Mouse (Mus musculus) CH12.LX (cell line): ENCODE results near the gene Asb15.

Experiments
- BHLHE40 ChIP-seq: IDR thresholded peaks from 2 replicates; pipeline ENCODE4 v1.6.1; 2011; ENCODE audit warnings: mild to moderate bottlenecking, low read depth, low read length, improper control_type of control experiment
- CHD2 ChIP-seq: IDR thresholded peaks from 2 replicates; pipeline ENCODE4 v1.6.1; 2011; ENCODE audit warnings: low read length, improper control_type of control experiment
- CTCF ChIP-seq, 2 experiments: IDR thresholded peaks in 1 of 2; conservative IDR thresholded peaks in 1 of 2; 2 replicates each; pipeline ENCODE4 v1.5.1; 2011 to 2012; ENCODE audit warnings: low read depth in 2 of 2, low read length in 2 of 2, improper control_type of control experiment in 1 of 2, inconsistent platforms in 1 of 2, mild to moderate bottlenecking in 1 of 2, moderate library complexity in 1 of 2
- EP300 ChIP-seq: IDR thresholded peaks from 2 replicates; pipeline ENCODE4 v1.6.1; 2011; ENCODE audit warnings: low read length, improper control_type of control experiment
- KAT2A ChIP-seq: IDR thresholded peaks from 2 replicates; pipeline ENCODE4 v1.6.1; 2012; ENCODE audit warnings: low read length, improper control_type of control experiment, inconsistent platforms; ENCODE audit not compliant: insufficient replicate concordance
- MAX ChIP-seq: IDR thresholded peaks from 2 replicates; pipeline ENCODE4 v1.6.1; 2011; ENCODE audit warnings: low read length, improper control_type of control experiment
- MXI1 ChIP-seq: IDR thresholded peaks from 2 replicates; pipeline ENCODE4 v1.6.1; 2011; ENCODE audit warnings: mild to moderate bottlenecking, low read depth, low read length, improper control_type of control experiment
- PAX5 ChIP-seq: IDR thresholded peaks from 2 replicates; pipeline ENCODE4 v1.6.1; 2012; ENCODE audit warnings: low read length, inconsistent platforms, mixed read lengths
- POLR2A ChIP-seq: IDR thresholded peaks from 2 replicates; pipeline ENCODE4 v1.6.1; 2011; ENCODE audit warnings: low read depth, mild to moderate bottlenecking, improper control_type of control experiment, low read length
- SIN3A ChIP-seq: IDR thresholded peaks from 2 replicates; pipeline ENCODE4 v1.6.1; 2012; ENCODE audit warnings: low read length, improper control_type of control experiment, inconsistent platforms
- USF1 ChIP-seq: IDR thresholded peaks from 2 replicates; pipeline ENCODE4 v1.6.1; 2014; ENCODE audit warnings: low read depth, mild to moderate bottlenecking, inconsistent platforms, low read length, improper control_type of control experiment
- ZC3H11A ChIP-seq: IDR thresholded peaks from 2 replicates; pipeline ENCODE4 v1.6.1; 2012; ENCODE audit warnings: low read depth, mild to moderate bottlenecking, inconsistent platforms, low read length, improper control_type of control experiment
- ZKSCAN1 ChIP-seq: IDR thresholded peaks from 2 replicates; pipeline ENCODE4 v1.6.1; 2012; ENCODE audit warnings: low read depth, inconsistent platforms, low read length, improper control_type of control experiment, borderline replicate concordance
- ZNF384 ChIP-seq: IDR thresholded peaks from 2 replicates; pipeline ENCODE4 v1.6.1; 2012; ENCODE audit warnings: low read depth, low read length, improper control_type of control experiment, inconsistent platforms

GRCm38 (mm10) chr6:24532804-24533203 is 4.9 kb downstream of the Asb15 start:
- TF ChIP-seq POLR2A (no peak), SIN3A (no peak), MXI1 (no peak), CTCF (conservative IDR thresholded peaks at IDR 0.05 in 1 of 2, IDR thresholded peaks at IDR 0.05 in 1 of 2; ENCODE audit: low read depth in 2 of 2, low read length in 2 of 2) (peak in 1 of 2 experiments; percentile 24; a peak in 2 of 4 replicates), USF1 (no peak), ZC3H11A (no peak), CHD2 (no peak), MAX (no peak), ZKSCAN1 (no peak), ZNF384 (no peak), KAT2A (no peak), PAX5 (no peak), BHLHE40 (no peak), EP300 (no peak)
